Mouse (Mus musculus) liver, embryonic 14.5 days (tissue): ENCODE measurements around the gene Syngr1. TPM values are rescaled to one million over a fixed set of nuclear protein-coding genes. Genes with fewer than 3 reads are reported as not detected.

ENCODE experiments used
- ATAC-seq: fragments of 200-750 bp; cut with Nextera tagmentation; 2 replicates; pipeline ENCODE4 v1.8.0; 2017; ENCODE audit warnings: moderate number of reproducible peaks, mild to moderate bottlenecking, moderate library complexity; ENCODE audit not compliant: insufficient read depth
- DNase-seq, 3 experiments: peaks; one replicate each; pipeline ENCODE4 v3.0.0-alpha.2; 2012 to 2013; ENCODE audit warnings: low read depth in 3 of 3, low spot score in 3 of 3
- H3K27ac ChIP-seq: fragments of 300-500 bp; sonication (generic); 2 replicates; pipeline ENCODE4 v1.5.1; 2014; ENCODE audit warnings: moderate library complexity, mild to moderate bottlenecking, control low read depth, inconsistent platforms
- H3K27me3 ChIP-seq: fragments of 300-500 bp; sonication (generic); 2 replicates; pipeline ENCODE4 v1.6.1; 2014; ENCODE audit warnings: mild to moderate bottlenecking, low read length, moderate library complexity; ENCODE audit not compliant: control insufficient read depth, insufficient read depth
- H3K36me3 ChIP-seq: fragments of 300-500 bp; sonication (generic); replicated peaks from 2 replicates; pipeline ENCODE4 v1.6.1; 2014; ENCODE audit warnings: low read depth; ENCODE audit not compliant: control insufficient read depth, insufficient read depth
- H3K4me1 ChIP-seq, 2 experiments: fragments of 200-500 bp in 1 of 2; fragments of 300-500 bp in 1 of 2; sonication (generic) in 1 of 2; replicated peaks; 2 replicates each; pipeline ENCODE4 v1.6.1; 2012 to 2014; ENCODE audit warnings: antibody characterized with exemption in 1 of 2, inconsistent platforms in 1 of 2, low read length in 1 of 2; ENCODE audit not compliant: control insufficient read depth in 2 of 2, insufficient read depth in 2 of 2
- H3K4me2 ChIP-seq: fragments of 300-500 bp; sonication (generic); 2 replicates; pipeline ENCODE4 v1.6.1; 2014; ENCODE audit warnings: low read depth, mild to moderate bottlenecking, control low read depth, moderate library complexity
- H3K4me3 ChIP-seq, 2 experiments: fragments of 200-500 bp in 1 of 2; fragments of 300-500 bp in 1 of 2; sonication (generic) in 1 of 2; 2 replicates each; pipeline ENCODE4 v1.5.1; 2012 to 2014; ENCODE audit warnings: low read depth in 2 of 2, low read length in 2 of 2, mild to moderate bottlenecking in 2 of 2, control low read depth in 1 of 2, inconsistent platforms in 1 of 2, moderate library complexity in 1 of 2; ENCODE audit not compliant: insufficient read depth in 1 of 2
- H3K9ac ChIP-seq: fragments of 300-500 bp; sonication (generic); replicated peaks from 2 replicates; pipeline ENCODE4 v1.6.1; 2014; ENCODE audit warnings: mild to moderate bottlenecking, control low read depth, moderate library complexity
- H3K9me3 ChIP-seq: fragments of 300-500 bp; sonication (generic); 2 replicates; pipeline ENCODE4 v1.6.1; 2016; ENCODE audit warnings: low read length, mixed read lengths; ENCODE audit not compliant: control insufficient read depth
- CTCF ChIP-seq: IDR thresholded peaks from 2 replicates; pipeline ENCODE4 v1.5.1; 2016; ENCODE audit warnings: antibody characterized with exemption, low read depth, control low read depth
- EP300 ChIP-seq: IDR thresholded peaks from 2 replicates; pipeline ENCODE4 v1.6.1; 2016; ENCODE audit warnings: antibody characterized with exemption, low read depth
- WGBS: fragments of 180-500 bp; shearing (Covaris S2); extraction: QIAGEN DNeasy Blood & Tissue Kit; methylation state at CpG from one replicate; pipeline ENCODE4 v1.1.7; 2014; ENCODE audit not compliant: insufficient replicate concordance; 5-methylcytosine and 5-hydroxymethylcytosine counted together
- polyA plus RNA-seq, 2 experiments: library from polyadenylated mRNA; depleted of rRNA in 1 of 2; stranded (reverse) in 1 of 2; unstranded in 1 of 2; fragments of >200 nt; fragmentation: Nextera tagmentation in 1 of 2; extraction: Ambion mirVana in 1 of 2; gene quantifications; 2 replicates each; pipeline versions ENCODE4 v1.2.1 to v1.2.3; 2012 to 2014

Syngr1 gene
- polyA plus RNA-seq, 2 experiments: 10.4 to 14.4 TPM

GRCm38 (mm10) chr15:80092599-80092998 is 1.5 kb downstream of the Syngr1 start:
- H3K4me2 ChIP-seq: no peak overlapping the region
- TF ChIP-seq CTCF (no peak), EP300 (no peak)
- no peak overlapping the region for H3K27ac ChIP-seq
- no peaks in the 10 kb centered on the region for H3K36me3 ChIP-seq
- H3K9me3 ChIP-seq: no peaks in the 10 kb centered on the region
- ATAC-seq (no peak), DNase-seq (no peak)
- no peak overlapping the region for H3K4me3 ChIP-seq
- WGBS: 47% methylated on average over 8 of the region's 8 CpGs
- peaks cover 41 to 48% of the 10 kb centered on the region in 2 experiments for H3K4me1 ChIP-seq
- H3K27me3 ChIP-seq: no peaks in the 10 kb centered on the region; the same call in 1 of the 2 replicates
- no peak overlapping the region for H3K9ac ChIP-seq

GRCm38 (mm10) chr15:80094201-80094600 is 3.1 kb downstream of the Syngr1 start:
- Histone ChIP-seq H3K9me3 (no peaks in the 10 kb centered on the region), H3K9ac (no peak overlapping the region), H3K4me3 (no peak overlapping the region), H3K27me3 (no peaks in the 10 kb centered on the region; the same call in 1 of the 2 replicates), H3K36me3 (no peaks in the 10 kb centered on the region), H3K4me1 (peaks cover 45 to 51% of the 10 kb centered on the region in 2 experiments), H3K4me2 (no peak overlapping the region), H3K27ac (no peak overlapping the region)
- TF ChIP-seq CTCF: no peak
- TF ChIP-seq EP300: no peak
- WGBS: 83% methylated on average over 13 of the region's 13 CpGs
- no peak for DNase-seq
- no peak for ATAC-seq

GRCm38 (mm10) chr15:80095596-80095995 is 4.5 kb downstream of the Syngr1 start:
- H3K27me3 ChIP-seq: no peaks in the 10 kb centered on the region; the same call in 1 of the 2 replicates
- H3K4me1 ChIP-seq: peaks cover 36 to 50% of the 10 kb centered on the region in 2 experiments
- H3K9ac ChIP-seq: no peak overlapping the region; the same call in 1 of the 2 replicates
- H3K4me2 ChIP-seq: peak overlapping the region; percentile 69
- TF ChIP-seq EP300: no peak
- TF ChIP-seq CTCF: no peak
- no peaks in the 10 kb centered on the region for H3K36me3 ChIP-seq
- WGBS: 62% methylated on average over 1 of the region's 1 CpGs
- H3K9me3 ChIP-seq: no peaks in the 10 kb centered on the region
- peak overlapping the region; percentile 91 for H3K27ac ChIP-seq
- ATAC-seq (no peak), DNase-seq (no peak)
- no peak overlapping the region for H3K4me3 ChIP-seq

- DNase-seq: no peak
- Histone ChIP-seq H3K27me3 (no peaks in the 10 kb centered on the region; the same call in 1 of the 2 replicates), H3K4me3 (peak overlapping the region; percentile 15 to 52; a peak in 3 of 4 replicates), H3K9me3 (no peaks in the 10 kb centered on the region), H3K4me1 (peaks cover 35 to 50% of the 10 kb centered on the region in 2 experiments), H3K9ac (peak overlapping the region; percentile 64), H3K36me3 (no peaks in the 10 kb centered on the region), H3K4me2 (peak overlapping the region; percentile 69), H3K27ac (peak overlapping the region; percentile 91)
- TF ChIP-seq EP300 (no peak), CTCF (no peak)
- WGBS: 81% methylated on average over 10 of the region's 10 CpGs
- no peak for ATAC-seq
Measured at GRCm38 (mm10) chr15:80096406-80096805, 5.3 kb downstream of the Syngr1 start.

- 8% methylated on average over 16 of the region's 20 CpGs for WGBS
- DNase-seq (peak; percentile 73 to 79 (median 76)), ATAC-seq (peak; percentile 80)
- peak overlapping the region; percentile 15 to 52 for H3K4me3 ChIP-seq
- peaks cover 35 to 44% of the 10 kb centered on the region in 2 experiments for H3K4me1 ChIP-seq
- TF ChIP-seq CTCF (no peak), EP300 (peak; percentile 85)
- H3K27me3 ChIP-seq: no peaks in the 10 kb centered on the region; the same call in 1 of the 2 replicates
- H3K27ac ChIP-seq: peak overlapping the region; percentile 91
- H3K9me3 ChIP-seq: no peaks in the 10 kb centered on the region
- no peaks in the 10 kb centered on the region for H3K36me3 ChIP-seq
- H3K9ac ChIP-seq: peak overlapping the region; percentile 64
- peak overlapping the region; percentile 69 for H3K4me2 ChIP-seq
Measured at GRCm38 (mm10) chr15:80096946-80097881, 6.1 kb downstream of the Syngr1 start.
